Mouse (Mus musculus) lung, postnatal 0 days (tissue): ENCODE measurements around the gene Ugt1a9. TPM values are rescaled to one million over a fixed set of nuclear protein-coding genes. Genes with fewer than 3 reads are reported as not detected.
A peak's percentile ranks its signal among the peaks of the same experiment; 100 is the strongest.
"Not testable (repeated sequence)": the region's sequence is repeated elsewhere in the genome, so short reads cannot be mapped to it uniquely, and the experiment has no call there.

Source experiments
- ATAC-seq: fragments of 200-750 bp; cut with Nextera tagmentation; 2 replicates; pipeline ENCODE4 v1.8.0; 2017; ENCODE audit warnings: moderate library complexity
- DNase-seq: peaks from one replicate; pipeline ENCODE4 v3.0.0-alpha.2; 2016; ENCODE audit warnings: low spot score
- H3K27ac ChIP-seq: fragments of 300-500 bp; sonication (generic); 2 replicates; pipeline ENCODE4 v1.5.1; 2014; ENCODE audit warnings: antibody characterized with exemption, mild to moderate bottlenecking, low read length, mixed read lengths
- H3K27me3 ChIP-seq: fragments of 300-500 bp; sonication (generic); replicated peaks from 2 replicates; pipeline ENCODE4 v1.6.1; 2014; ENCODE audit warnings: low read length, mixed read lengths; ENCODE audit not compliant: insufficient read depth
- H3K36me3 ChIP-seq: fragments of 300-500 bp; sonication (generic); 2 replicates; pipeline ENCODE4 v1.6.1; 2014; ENCODE audit warnings: low read length, mixed read lengths; ENCODE audit not compliant: insufficient read depth
- H3K4me1 ChIP-seq: fragments of 300-500 bp; sonication (generic); 2 replicates; pipeline ENCODE4 v1.6.1; 2014; ENCODE audit warnings: antibody characterized with exemption, low read depth, low read length, mixed read lengths; ENCODE audit not compliant: insufficient read depth
- H3K4me2 ChIP-seq: fragments of 300-500 bp; sonication (generic); replicated peaks from 2 replicates; pipeline ENCODE4 v1.6.1; 2014; ENCODE audit warnings: low read depth, mild to moderate bottlenecking, low read length, moderate library complexity, mixed read lengths
- H3K4me3 ChIP-seq: fragments of 300-500 bp; sonication (generic); 2 replicates; pipeline ENCODE4 v1.5.1; 2014; ENCODE audit warnings: low read depth, low read length
- H3K9ac ChIP-seq: fragments of 300-500 bp; sonication (generic); replicated peaks from 2 replicates; pipeline ENCODE4 v1.6.1; 2014; ENCODE audit warnings: low read depth, mild to moderate bottlenecking
- H3K9me3 ChIP-seq: fragments of 300-500 bp; sonication (generic); 2 replicates; pipeline ENCODE4 v1.6.1; 2016; ENCODE audit warnings: low read length, mixed read lengths
- CTCF ChIP-seq: IDR thresholded peaks from 2 replicates; pipeline ENCODE4 v1.5.1; 2016; ENCODE audit warnings: antibody characterized with exemption, mild to moderate bottlenecking
- EP300 ChIP-seq: IDR thresholded peaks from 2 replicates; pipeline ENCODE4 v1.6.1; 2016; ENCODE audit warnings: antibody characterized with exemption, mild to moderate bottlenecking, control low read depth
- WGBS: fragments of 180-500 bp; shearing (Covaris S2); extraction: QIAGEN DNeasy Blood & Tissue Kit; methylation state at CpG from one replicate; pipeline ENCODE4 v1.1.7; 2014; 5-methylcytosine and 5-hydroxymethylcytosine counted together
- polyA plus RNA-seq: library from polyadenylated mRNA; unstranded; fragments of >200 nt; fragmentation: Nextera tagmentation; extraction: Ambion mirVana; gene quantifications from 2 replicates; pipeline ENCODE4 v1.2.1, GENCODE M21; 2015

Ugt1a9 gene
- polyA plus RNA-seq, 1 experiment from 2014 or later: 0.13 TPM

- TF ChIP-seq EP300: no peak
- TF ChIP-seq CTCF: no peak
- peak; percentile 8 for DNase-seq
- Histone ChIP-seq H3K9me3 (peaks cover 28% of the 10 kb centered on the region), H3K4me3 (no peak overlapping the region), H3K4me2 (no peak overlapping the region), H3K27me3 (no peaks in the 10 kb centered on the region), H3K27ac (no peak overlapping the region), H3K36me3 (no peaks in the 10 kb centered on the region), H3K4me1 (no peaks in the 10 kb centered on the region), H3K9ac (no peak overlapping the region)
- 11% methylated on average over 1 of the region's 1 CpGs for WGBS
- ATAC-seq: no peak
These were observed 148.5 kb downstream of the Ugt1a9 start for GRCm38 (mm10) chr1:88219054-88219453.

GRCm38 (mm10) chr1:88220336-88220735 lies 149.7 kb downstream of the Ugt1a9 start:
- ATAC-seq: no peak
- no peak overlapping the region for H3K4me2 ChIP-seq
- DNase-seq: peak; percentile 15

GRCm38 (mm10) chr1:88222216-88222615 lies 151.6 kb downstream of the Ugt1a9 start:
- no peak for DNase-seq
- WGBS: 38% methylated on average over 2 of the region's 2 CpGs
- H3K27me3 ChIP-seq: no peaks in the 10 kb centered on the region

More at GRCm38 (mm10) chr1:88220336-88220735, 149.7 kb downstream of the Ugt1a9 start:
- no peaks in the 10 kb centered on the region for H3K4me1 ChIP-seq
- H3K9me3 ChIP-seq: peaks cover 17% of the 10 kb centered on the region
- H3K27me3 ChIP-seq: no peaks in the 10 kb centered on the region
- TF ChIP-seq EP300 (no peak), CTCF (no peak)
- no peak overlapping the region for H3K4me3 ChIP-seq
- no peaks in the 10 kb centered on the region for H3K36me3 ChIP-seq
- H3K27ac ChIP-seq: no peak overlapping the region
- no peak overlapping the region for H3K9ac ChIP-seq

GRCm38 (mm10) chr1:88223011-88223515 lies 152.5 kb downstream of the Ugt1a9 start:
- H3K27me3 ChIP-seq, H3K36me3 ChIP-seq, H3K4me1 ChIP-seq, H3K4me2 ChIP-seq, H3K9ac ChIP-seq, H3K4me3 ChIP-seq, ATAC-seq, H3K27ac ChIP-seq, DNase-seq: not testable (repeated sequence)
- peaks cover 17% of the 10 kb centered on the region for H3K9me3 ChIP-seq

More at GRCm38 (mm10) chr1:88222216-88222615, 151.6 kb downstream of the Ugt1a9 start:
- Histone ChIP-seq H3K36me3 (no peaks in the 10 kb centered on the region), H3K9ac (no peak overlapping the region), H3K9me3 (peaks cover 14% of the 10 kb centered on the region), H3K27ac (no peak overlapping the region), H3K4me3 (no peak overlapping the region), H3K4me2 (no peak overlapping the region), H3K4me1 (no peaks in the 10 kb centered on the region)
- TF ChIP-seq EP300 (no peak), CTCF (no peak)
- ATAC-seq: no peak

GRCm38 (mm10) chr1:88223591-88223990 lies 153.0 kb downstream of the Ugt1a9 start:
- WGBS: 43% methylated on average over 1 of the region's 1 CpGs

GRCm38 (mm10) chr1:88224029-88224776 lies 153.6 kb downstream of the Ugt1a9 start:
- WGBS: 58% methylated on average over 2 of the region's 2 CpGs
- H3K9me3 ChIP-seq: peaks cover 28% of the 10 kb centered on the region

More at GRCm38 (mm10) chr1:88223591-88223990, 153.0 kb downstream of the Ugt1a9 start:
- H3K4me1 ChIP-seq: no peaks in the 10 kb centered on the region
- H3K27me3 ChIP-seq: no peaks in the 10 kb centered on the region
- no peak overlapping the region for H3K27ac ChIP-seq
- H3K9ac ChIP-seq: no peak overlapping the region
- peaks cover 22% of the 10 kb centered on the region for H3K9me3 ChIP-seq
- ATAC-seq: no peak
- no peak overlapping the region for H3K4me2 ChIP-seq
- H3K4me3 ChIP-seq: no peak overlapping the region
- DNase-seq: no peak
- TF ChIP-seq EP300: no peak
- no peak for TF ChIP-seq CTCF
- H3K36me3 ChIP-seq: no peaks in the 10 kb centered on the region

GRCm38 (mm10) chr1:88225301-88225700 lies 154.7 kb downstream of the Ugt1a9 start:
- H3K27me3 ChIP-seq, DNase-seq, H3K4me1 ChIP-seq, H3K4me3 ChIP-seq, H3K27ac ChIP-seq, ATAC-seq, H3K9ac ChIP-seq, H3K36me3 ChIP-seq, H3K4me2 ChIP-seq: not testable (repeated sequence)
- H3K9me3 ChIP-seq: peaks cover 36% of the 10 kb centered on the region
- WGBS: 28% methylated on average over 2 of the region's 2 CpGs

More at GRCm38 (mm10) chr1:88224029-88224776, 153.6 kb downstream of the Ugt1a9 start:
- Histone ChIP-seq H3K9ac (no peak overlapping the region), H3K4me1 (no peaks in the 10 kb centered on the region), H3K4me3 (no peak overlapping the region), H3K4me2 (no peak overlapping the region), H3K36me3 (no peaks in the 10 kb centered on the region), H3K27me3 (no peaks in the 10 kb centered on the region), H3K27ac (no peak overlapping the region)
- DNase-seq (no peak), ATAC-seq (no peak)
- TF ChIP-seq CTCF (no peak), EP300 (no peak)
